Mouse (Mus musculus) inflammation-experienced regulatory T-cells, adult 6 months (primary cell): Measurements from ENCODE around the gene Lrrc7. TPM values are rescaled to one million over a fixed set of nuclear protein-coding genes. Genes with fewer than 3 reads are reported as not detected.

Source experiments
- ATAC-seq: one replicate; pipeline ENCODE4 v1.8.0; 2017
- polyA plus RNA-seq, 3 experiments: library from polyadenylated mRNA; unstranded; fragments of 100-300 nt; shearing (Covaris generic); gene quantifications; one replicate each; pipeline ENCODE4 v1.2.1; 2017

The Lrrc7 gene
- under 1 TPM in 1 of 3 experiments, not detected in 2; 0.42 TPM for polyA plus RNA-seq

DNA sequence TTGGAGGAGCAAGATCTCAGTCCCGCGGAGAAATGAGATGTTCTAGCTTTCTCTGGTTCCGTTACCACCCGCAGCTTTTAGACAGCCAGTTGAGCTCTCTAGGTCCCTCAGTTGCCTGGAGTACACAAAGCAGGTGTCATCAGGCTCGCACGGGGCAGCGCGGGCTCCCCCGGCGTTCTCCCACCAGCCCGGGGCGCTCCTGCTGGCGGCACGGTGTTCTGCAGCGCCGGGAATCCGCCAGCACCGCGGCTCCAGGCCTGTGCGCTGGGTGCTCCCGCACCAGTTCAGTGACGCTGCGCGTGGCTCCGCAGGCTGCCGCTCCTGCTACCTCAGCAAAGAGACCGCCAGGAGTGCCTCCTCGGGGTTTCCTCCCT lies at the start of gene Lrrc7:
Gene Lrrc7, minus strand, starts transcription at position 235 of the 374 bp plus-strand sequence.
- no peak for ATAC-seq

DNA sequence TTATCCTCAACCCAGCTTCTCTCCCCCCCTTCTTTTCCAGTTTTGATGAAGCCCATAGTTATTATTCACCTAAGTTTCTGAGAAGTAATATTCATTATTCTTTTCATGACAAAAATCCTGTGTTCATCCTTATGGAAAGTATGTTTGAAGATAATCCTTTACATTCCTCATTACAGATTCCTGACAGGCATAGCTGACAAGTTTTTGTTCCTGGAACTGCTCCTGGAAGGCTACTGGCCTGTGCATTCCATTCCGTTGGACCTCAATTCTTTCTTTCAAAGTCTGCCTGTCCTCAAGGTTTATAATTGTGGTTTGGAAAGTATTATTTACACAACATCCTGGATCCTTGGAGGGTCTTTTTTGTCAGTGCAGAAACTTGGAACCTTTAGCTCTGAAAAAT lies 45.0 kb upstream of the Lrrc7 start:
- no peak for ATAC-seq

DNA sequence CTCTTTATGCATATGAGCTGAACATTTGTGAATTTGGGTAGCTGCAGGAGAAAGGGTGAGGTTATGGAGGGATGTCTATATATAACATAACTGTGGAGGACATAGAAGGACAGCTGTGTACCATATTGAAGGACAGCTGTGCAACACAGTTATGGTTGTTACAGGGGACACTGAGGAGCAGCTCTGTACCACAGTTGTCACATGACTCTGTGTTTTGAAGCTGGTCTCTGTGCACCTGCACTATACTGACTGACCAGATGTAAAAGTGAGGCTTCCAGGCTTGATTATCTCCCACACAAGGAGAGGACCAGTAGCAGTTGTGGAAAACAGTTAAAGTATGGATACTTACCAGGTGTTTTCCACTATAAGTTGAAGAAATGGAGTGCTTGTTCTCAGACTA lies 43.3 kb upstream of the Lrrc7 start:
- no peak for ATAC-seq

DNA sequence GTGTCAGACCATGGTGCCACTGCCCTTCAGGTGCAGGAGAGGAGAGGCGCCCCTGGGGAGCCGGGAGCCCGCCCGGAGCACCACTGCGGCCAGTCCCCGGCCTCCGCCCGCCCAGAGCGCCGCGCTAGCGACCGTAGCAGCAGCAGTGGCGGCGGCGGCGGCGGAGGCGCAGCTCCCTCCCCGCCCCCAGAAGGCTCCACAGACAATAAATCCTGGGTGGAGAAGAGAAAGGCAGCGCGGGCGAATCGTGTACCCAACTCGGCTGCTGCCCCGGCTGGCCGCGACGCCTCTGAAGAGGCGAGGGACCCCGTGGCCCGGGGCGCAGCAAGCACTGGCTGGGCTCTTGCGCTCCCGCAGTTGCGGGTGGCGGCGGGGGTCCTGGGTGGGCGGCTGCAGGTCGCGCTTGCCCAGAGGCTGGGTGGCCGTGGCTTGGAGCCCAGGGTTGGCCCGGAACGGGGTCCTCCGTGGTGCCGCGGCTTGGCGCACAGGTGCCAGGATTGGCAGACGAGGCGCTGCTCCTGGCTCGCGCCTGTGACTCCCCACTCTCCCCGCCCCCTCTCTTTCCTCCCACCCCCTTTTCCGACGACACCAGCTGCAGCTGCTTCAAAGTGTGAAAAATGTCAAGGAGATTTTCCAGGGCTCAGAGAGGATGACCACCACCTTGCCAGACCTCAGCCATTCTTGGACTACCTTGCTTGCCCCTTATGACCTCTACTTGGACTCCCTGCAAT lies 600 bp downstream of the Lrrc7 start:
- no peak for ATAC-seq

DNA sequence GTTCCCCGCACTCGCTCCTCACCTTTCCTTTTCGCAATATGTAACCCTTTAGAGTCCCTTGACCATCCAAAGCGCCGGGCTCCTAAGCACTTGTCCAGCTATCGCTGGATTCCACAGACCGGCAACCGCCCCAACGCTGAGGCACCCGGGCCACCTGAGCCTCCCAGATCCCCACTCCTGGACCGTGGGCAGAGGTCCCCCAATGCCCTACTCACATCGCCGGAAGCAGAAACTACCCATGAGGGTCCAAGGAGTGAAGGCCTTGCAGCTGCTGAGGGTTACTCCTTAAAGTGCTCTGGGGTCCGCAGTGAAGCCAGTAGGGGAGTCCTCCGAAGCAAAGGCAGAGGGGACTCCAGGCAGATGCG lies 1.1 kb downstream of the Lrrc7 start:
- ATAC-seq, result no peak

DNA sequence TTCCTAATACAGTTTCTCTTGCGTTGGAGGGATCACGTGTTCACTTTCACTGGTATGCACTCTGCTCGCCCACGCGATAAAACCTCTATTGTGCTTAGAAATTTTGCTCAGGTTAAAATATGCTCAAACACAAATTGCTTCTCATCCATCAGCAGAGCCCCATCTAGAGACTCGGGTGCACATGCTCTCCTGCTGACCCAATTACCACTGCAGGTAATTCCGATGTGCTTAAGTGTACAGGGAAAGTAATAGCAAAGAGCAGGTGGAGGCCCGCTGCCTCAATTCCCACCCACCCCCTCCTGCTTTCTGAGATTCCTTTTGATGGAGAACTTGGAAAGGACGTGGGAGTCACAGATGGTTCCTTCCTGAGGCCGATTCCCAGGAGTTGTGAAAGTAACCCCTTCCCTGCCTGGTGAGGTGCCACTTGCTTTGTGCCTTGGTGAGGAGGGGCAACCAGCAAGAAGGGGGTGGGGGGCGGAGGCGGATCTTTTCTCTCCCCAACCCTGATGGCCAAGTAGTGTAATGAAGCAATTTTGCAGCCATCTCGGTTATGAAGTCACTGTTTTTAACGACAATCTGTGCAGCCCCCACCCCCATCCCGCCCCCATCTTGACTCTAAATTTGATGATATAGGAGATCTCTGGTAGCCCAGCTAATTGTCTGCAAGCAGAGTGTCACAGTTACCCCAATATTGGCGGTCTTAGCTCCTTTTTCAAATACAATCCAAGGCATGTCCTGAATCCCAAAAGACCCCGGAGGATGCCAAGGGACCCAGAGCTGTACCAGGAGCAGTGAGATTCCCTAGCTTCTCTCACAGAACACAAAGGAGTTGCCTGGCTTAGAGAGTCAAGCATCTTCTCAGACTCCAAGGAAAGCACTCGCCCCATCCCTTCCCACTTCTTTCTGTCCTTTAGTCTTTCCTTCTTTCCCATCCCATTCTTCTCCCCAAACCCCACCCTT lies 2.0 kb downstream of the Lrrc7 start:
- no peak for ATAC-seq

DNA sequence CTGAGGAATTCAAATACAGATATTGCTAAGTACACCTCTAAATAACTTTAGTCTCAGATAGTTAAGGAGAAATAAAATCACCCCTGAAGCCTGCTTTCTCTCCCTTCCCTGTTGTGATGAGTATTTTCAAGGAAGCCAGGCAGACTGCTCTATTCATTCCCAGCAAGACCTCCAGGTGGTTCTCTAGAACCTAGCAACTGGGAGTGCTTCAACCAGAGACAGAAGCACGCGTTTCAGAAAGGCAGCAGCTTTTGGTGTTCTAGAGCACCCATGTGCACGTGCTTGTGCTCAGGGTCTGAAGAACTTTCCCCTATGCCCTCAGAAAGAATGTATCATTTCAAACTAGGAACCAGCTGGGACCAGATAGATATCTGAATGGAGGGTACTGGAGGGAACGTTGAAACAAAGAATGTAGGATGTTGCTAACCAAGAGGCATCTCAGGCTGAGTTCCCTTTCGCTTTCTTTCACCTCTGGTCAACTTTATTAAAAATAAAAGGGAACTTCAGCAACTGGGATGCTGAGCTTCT lies 2.8 kb downstream of the Lrrc7 start:
- no peak for ATAC-seq

DNA sequence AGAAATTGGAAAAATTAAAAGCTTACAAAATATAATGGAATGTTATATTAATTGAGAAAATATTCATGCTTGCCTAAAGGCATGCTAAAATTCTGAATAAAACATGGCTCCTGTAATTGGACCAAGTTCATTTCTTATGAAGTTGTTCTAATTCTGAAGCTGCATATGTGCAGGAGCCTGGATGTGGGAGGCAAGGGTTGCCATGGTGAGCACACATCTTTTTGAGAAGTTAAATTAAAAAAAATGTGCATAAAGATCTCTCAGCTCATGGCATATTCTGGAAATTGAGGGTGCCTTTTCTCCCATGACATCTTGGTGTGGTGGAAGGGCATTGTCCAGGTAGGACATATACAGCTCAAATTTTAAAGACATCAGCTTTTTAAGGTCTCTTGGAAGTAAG lies 3.4 kb downstream of the Lrrc7 start:
- no peak for ATAC-seq

DNA sequence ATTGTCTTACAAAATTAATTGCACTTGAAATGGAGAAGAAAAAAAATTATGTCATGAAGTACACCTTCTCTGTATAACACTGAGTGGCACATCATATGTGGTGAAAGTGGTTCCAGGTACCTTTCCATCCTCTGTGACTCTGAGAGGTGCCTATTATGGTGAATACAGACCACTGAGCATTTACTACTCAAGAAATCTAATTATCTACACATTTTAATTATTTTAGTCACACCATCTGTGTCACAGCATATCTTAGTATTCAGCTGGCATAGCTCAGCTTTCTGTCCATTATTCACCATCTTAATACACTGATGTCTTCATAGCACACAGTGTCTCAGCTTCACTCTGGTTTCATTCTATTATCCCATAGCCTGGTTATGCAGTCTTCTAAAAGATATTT lies 7.7 kb downstream of the Lrrc7 start:
- no peak for ATAC-seq

DNA sequence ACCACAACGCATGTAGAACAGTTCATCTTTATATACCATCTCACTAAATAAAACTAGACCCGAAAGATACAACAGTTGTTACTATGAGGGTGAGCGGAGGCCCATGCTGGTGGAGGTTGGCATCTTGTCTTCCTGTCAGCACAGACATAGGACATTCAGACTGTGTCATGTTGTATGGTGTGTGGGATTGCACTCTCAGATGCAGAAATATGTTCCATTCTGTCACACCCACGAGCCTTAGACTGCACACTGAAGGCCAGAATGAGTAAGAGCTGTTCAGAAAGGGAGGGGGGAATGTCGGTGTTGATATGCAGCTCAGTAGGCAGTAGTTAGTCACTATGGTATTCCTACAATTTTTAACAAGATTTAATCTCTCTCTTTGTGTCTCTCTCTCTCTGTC lies 9.9 kb downstream of the Lrrc7 start:
- no peak for ATAC-seq

DNA sequence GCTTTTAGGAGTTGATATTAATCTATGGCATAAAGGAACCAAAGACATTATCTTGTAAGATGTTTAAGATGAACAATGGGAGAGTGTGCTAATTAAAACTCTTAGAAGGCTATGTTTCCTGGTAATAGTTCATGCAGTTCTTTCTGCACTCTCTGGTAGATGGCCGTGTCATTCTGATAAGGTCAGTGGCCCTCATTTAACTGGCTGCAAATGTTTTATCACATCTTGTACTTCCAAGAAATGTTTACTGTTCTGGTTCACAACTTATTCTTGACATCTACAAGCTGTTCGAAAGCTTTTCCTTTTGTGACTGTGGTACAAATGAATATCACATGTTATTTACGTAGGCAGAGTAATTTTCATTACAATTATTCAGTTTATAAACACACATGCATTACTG lies 18.5 kb downstream of the Lrrc7 start:
- no peak for ATAC-seq

DNA sequence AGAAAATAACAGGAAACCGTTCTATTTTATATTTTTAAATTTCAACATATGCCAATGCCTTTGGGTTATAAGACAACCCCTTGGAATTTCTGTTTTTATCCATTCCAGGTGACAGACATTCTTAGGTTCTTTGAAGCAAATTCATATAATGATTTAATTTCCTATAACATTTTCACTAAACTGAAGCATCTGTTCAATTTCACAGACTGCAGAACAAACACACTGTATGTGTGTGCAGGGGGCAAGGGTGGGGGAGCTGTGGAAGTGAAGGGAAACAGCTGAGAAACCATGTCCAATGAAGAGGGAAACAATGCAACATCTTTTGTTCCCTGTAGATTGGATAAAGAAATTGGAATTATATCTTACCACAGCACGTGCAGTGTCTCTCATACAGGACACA lies 29.2 kb downstream of the Lrrc7 start:
- no peak for ATAC-seq

DNA sequence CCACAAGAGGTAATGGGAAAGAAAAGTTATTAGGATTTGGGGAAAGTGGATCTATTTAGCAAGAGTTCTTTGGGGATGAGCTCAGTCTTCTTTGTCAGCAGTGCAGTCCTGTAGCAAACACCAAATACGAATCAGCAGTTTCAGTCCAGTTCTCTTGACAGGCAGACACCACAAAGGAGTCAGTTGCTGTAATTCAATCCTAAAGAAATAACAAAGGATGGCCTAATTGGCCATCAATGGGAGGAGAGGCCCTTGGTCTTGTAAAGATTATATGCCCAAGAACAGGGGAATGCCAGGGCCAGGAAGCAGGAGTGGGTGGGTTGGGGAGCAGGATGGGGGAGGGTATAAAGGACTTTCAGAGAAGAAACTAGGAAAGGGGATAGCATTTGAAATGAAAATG lies 33.5 kb downstream of the Lrrc7 start:
- ATAC-seq, result no peak

DNA sequence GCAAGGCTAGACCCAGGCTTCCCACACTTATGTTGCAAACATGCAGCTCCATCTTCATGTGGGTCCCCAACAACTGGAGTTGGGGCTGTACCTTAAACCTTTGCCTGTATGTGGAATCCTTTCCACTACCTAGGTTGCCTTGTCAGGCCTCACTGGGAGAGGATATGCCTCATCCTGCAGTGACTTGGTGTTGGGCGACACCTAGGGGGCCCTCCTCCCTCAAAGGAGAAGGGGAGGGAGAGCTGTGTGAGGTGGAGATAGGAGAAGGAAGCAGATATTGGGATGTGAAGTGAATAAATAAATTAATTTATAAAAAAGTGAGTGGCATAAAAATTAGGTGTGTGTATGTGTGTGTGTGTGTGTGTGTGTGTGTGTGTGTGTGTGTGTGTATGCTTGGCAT lies 68.3 kb downstream of the Lrrc7 start:
- no peak for ATAC-seq

DNA sequence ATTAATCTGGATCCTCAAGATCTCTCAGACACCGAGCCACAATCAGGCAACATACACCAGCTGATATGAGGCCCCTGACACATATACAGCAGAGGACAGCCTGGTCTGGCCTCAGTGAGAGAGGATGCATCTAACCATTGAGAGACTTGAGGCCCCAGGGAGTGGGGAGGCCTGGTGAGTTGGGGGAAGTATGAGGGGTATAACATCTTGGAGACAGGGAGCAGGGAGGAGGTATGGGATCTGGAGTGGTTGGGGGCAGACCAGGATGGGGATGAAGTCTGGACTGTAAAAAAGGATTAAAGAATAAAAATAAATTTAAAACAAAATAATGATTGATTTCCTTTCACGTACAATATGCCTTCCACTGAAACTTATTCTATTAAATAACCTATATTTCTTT lies 82.3 kb downstream of the Lrrc7 start:
- no peak for ATAC-seq

DNA sequence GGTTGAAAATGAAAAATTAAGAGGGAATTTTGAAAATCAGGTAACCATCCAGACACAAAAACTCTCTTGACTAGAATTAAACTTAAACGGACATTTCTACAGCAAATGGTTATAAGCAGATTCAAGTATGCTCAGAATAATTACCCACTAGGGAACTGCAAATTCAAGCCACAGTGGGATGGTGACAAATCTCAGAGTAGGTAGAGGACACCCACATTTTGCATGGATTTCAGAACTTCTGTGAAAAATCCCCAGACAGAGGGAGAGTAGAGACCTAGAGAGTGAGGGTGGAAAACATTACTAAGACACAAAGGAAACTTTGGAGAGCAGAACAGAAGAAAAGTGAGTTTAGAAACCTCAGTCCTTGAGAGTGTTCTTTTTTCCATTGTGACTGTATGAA lies 161.4 kb downstream of the Lrrc7 start:
- no peak for ATAC-seq

DNA sequence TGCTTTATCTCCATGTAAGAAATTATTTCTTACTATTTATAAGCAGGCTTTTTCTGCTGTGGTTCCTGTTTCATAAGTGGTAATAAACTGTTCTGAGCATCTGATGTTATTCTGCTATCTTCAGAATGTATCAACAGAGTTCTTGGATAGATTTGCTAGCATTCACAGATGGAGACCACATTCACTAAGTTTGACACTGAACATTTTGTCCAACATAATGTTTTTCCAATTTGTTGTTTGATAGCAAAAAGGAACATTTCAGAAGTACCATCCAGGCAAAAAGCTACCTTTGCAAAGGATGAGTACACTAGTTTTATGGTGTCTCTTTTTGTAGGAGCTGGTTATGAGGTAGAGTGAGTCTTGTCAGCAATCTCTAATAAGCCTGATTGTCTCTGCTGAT lies 170.5 kb downstream of the Lrrc7 start:
- no peak for ATAC-seq

DNA sequence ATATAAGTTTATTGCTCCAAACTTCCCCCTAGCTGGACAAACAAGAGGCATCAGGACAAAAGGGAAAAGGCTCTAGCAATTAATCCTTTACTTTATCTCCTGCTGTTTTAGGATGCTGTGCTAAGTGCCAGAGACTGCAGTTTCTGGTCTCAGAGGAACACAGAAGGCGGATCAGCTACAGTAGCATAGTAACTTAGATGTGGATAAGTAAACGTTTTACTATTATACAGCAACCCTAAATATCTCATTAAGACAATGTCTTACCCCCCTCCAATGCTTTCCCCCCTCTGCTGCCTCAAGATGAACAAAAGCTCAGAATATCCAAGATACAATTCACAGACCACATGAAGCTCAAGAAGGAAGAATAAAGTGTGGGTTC lies 174.0 kb downstream of the Lrrc7 start:
- ATAC-seq, result no peak

DNA sequence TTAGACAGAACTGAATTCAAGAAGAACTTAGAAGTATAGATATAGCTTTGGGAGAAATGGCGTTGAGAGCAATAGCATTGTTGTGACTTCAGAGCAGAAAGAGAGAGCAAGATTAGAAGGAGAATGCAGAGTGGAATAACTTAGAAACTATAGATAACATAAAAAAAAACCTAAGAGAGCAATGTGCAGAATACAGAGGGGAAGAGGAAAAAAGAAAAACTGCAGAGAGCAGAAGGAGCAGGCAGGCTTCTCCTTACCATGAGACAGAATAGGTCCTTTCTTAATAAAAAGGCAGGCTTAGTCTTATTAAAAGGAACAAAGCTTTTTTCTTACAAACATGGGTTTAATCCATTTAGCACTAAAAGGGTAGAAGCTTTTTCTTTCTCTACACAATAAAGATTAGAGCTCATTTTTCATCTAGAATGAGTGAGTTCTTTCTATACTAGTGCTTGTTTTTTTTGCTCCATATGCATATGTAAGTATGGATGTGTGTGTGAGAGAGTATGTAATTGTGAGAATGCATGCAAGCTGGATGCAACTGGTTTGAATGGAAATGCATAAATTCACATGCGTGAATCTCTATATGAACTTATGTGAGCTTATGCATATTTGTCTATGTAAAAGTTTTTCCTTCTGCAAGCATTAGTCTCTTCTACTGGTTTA lies 174.5 kb downstream of the Lrrc7 start:
- no peak for ATAC-seq

DNA sequence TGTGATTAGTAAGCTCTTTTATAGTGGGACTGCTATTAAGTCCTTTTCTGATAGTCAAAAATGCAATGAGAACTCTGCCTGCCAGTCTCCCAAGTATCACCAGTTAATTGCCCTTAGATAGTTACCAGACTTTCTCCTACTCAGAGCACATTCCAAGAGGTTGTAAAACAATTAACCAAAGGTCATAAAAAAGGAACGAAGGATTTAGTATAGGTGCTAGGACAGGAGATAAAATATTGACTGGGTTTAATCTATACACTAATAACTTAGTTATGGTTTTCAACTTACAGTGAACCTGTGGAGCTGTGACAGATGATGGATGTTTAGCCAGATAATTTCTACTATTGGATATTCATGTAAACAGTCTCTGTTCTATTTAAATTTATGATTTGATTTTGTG lies 175.2 kb downstream of the Lrrc7 start:
- ATAC-seq, result no peak

DNA sequence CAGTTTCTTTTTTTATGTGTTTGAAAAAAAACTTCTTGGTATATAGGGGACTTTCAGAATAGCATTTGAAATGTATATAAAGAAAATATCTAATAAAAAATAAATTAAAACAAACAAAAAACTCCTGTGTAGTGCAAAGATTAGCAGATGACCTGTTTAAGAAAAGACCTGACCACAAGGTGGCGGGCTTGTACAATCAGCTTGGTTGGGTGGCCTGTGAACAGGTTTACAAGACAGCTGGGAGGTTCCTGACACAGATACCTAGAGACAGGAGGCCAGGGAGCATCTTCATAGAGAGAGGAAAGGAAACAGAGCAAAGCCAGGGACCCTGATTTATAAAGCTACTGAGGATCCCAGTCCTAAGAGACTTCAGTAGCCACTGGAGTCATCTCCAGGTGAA lies 186.1 kb downstream of the Lrrc7 start:
- no peak for ATAC-seq

DNA sequence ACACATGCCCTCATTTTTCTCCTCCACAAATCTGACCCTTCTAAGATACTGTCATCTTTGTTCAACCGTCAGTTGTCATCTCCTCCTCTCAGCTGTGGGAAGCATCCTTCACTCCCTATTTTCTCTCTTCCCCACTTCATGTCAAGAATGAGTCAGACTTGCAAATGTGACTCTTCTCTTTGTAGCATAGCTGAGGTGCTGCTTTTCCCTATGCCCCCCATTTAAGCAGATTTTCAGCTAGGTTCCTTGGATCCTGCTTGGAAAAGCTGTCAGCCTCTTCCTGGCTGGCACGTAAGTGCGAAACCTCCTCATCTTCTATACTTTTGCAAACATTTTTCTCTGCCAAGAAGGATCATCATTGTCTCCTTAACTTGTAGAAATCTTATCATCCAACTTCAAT lies 192.9 kb downstream of the Lrrc7 start:
- ATAC-seq, result no peak

DNA sequence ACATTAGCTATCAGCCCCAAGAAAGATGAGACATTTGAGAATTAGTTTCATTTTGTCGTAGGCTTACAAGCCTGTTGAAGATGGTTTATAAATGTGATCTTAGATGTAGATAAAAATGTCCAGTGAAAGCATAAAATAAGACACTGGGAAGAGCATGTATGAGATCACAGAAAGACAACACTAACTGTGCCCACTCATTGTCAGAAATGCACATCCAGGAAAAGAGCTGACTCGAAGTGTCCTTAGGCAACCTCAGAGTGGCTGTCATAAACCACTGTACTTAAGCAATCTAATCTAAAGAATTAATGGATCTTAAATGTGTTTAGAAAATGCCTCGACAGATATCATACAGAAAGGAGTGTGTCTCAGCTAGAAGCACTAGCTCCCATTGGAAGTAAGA lies 196.2 kb downstream of the Lrrc7 start:
- no peak for ATAC-seq
